Mouse (Mus musculus): ENCODE data around the gene Map1lc3b.

GRCm38 (mm10) chr8:121580465-121580864 lies 9.7 kb upstream of the Map1lc3b start:
- TF ChIP-seq CTCF (IDR thresholded peaks at IDR 0.05; ENCODE audit: low read depth), result no peak
- peak; percentile 81 for TF ChIP-seq EP300 (IDR thresholded peaks at IDR 0.05; ENCODE audit: low read depth)

All from liver, postnatal 0 days (tissue).